Mouse (Mus musculus) naive thymus-derived CD4-positive, alpha-beta T cell, adult 2 months (primary cell): ENCODE data around the gene Hoxa3.

Experiments used
- DNase-seq: peaks from one replicate; pipeline ENCODE4 v3.0.0-alpha.2; 2011; ENCODE audit warnings: low read depth

Hoxa3 gene

DNA sequence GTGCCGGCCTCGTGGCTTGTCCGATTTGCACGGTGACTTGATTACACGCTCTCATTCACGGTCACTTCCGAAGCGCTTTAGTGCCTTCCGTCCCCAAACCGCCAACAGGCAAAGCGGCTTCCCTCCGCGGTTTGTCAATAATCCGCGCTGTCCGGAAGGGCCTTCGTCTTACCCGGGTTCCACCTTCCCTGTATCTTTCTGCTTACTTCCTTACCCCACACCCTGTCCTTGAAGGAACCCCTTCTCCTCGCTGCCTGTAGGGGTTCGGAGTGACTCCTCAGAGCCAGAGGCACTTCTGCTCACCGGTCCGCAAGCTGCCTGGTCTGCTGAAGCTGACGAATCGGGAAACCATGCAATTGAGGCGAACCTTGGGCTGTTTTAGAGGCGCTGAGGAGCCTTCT, 33.3 kb upstream of the Hoxa3 start:
- no peak for DNase-seq

DNA sequence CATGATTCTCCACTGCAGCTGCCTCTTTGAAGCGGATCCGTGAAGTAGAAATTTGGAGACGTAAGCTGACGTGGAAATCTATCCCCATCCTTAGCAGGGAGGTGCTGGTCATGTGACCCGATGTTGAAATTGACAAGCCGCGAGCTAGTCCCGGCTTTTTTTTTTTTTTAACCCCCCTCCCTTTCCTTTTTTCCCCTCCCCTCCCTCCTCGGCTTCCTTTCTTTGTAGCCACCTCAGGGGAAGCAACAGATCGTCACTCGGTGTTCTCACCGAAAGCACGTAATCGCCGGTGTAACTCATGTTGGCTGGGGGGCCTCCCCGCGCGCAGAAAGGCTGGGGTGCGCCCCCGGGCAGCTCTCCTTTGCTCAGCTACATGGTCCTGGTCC, 32.6 kb upstream of the Hoxa3 start, which contains the start of gene Hoxa11:
Hoxa11 (minus strand) TSS at position 54 of the 386 bp plus-strand sequence.
- DNase-seq = no peak

DNA sequence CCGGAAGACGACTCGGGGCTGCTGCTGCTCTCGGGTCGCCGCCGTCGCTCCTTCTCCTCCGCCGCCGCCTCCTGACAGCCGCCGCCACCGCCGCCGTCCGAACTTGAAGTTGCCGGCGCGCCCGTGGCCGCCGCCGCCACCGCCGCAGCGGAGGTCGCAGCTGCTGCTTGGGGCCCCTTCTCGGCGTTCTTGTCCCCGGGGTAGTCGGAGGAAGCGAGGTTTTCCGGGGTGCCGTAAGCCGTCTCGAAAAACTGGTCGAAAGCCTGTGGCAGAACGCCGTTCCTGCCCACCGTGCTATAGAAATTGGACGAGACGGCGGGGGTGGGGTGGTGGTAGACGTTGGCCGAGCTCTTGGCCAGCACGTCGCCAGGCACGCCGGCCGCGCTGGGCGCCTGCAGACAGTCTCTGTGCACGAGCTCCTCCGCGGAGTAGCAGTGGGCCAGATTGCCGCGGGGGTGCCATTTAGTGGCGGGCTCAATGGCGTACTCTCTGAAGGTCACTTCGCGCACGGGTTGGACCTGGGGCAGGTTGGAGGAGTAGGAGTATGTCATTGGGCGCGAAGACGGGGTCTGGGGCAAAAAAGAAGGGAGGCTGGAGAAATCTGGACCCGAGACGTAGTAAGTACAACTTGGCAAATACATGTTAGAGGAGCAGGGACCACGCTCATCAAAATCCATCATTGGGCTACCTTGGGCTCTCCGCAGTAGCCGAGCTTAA, 32.1 kb upstream of the Hoxa3 start:
- DNase-seq = no peak

DNA sequence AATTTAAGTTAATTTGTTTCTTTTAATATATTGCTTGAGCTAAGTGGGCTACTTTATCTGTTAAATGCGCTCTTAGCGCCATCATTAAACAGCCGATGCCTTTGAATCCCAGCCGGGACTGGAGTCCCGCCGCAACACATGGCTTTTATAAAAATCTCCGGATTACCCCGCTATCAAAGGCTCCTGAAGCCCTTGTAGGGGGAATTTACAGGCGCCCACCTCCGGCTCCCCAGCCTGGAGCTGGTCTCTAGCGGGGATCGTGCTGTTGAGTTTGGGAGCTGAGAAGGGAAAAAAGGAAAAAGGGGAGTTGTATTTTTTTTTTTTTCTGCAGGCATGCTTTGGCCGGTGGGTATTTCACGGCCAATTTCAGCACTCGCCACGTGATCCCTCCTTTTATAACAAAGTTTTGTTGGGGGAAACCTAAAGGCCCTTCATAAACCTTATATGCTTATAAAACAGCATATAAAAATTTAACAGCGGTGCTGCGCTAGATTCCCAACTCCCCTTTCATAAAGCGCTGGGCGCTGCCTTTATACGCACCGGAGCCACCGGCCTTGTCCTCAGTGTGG, 31.4 kb upstream of the Hoxa3 start:
- no peak for DNase-seq

DNA sequence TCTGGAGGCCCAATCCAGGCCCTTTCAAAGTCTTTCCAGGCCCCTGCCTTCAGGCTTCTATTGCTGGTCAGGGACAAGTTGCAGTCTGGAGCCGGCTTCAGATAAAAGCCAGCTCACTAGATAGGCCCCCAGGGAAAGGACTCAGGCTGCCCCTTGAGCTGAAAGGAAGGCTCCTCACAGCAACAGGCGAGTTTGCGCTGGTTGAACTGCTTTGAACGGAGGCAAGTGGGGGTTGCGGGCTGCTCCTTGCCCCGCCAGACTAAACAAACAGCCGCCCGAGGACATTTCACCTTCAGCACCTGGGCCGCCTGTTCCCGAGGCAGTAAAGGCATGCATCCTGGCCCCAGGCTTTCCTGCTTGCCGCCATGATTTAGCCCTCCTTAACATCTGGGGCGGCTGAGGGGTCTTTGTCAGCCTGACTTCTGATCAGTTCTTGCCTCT, 30.6 kb upstream of the Hoxa3 start:
- no peak for DNase-seq

DNA sequence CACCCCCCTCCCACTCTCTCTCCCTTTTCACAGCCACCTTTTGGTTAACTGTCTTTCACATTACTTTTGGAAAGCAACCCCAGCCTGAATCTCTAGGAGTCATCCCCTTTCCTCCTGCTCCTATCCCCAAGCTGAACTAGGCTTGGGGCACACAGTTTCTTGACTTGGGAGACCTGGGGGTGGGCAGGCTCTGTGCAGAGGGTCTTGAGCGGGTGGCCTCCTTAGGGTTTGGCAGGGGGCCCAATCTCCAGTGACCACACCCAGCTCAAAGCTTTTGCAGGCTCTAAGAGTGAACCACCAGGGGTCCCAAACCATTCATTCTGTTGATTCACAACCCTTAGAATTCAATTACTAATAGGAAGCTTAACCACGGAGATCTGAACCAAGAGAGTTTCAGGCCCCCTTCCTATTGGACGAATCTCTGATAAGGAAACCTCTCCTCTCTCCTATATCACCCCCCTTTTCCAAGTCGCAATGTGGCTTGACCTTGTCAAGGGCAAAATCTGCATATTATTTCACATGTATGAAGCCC, 29.7 kb upstream of the Hoxa3 start:
- DNase-seq = no peak

DNA sequence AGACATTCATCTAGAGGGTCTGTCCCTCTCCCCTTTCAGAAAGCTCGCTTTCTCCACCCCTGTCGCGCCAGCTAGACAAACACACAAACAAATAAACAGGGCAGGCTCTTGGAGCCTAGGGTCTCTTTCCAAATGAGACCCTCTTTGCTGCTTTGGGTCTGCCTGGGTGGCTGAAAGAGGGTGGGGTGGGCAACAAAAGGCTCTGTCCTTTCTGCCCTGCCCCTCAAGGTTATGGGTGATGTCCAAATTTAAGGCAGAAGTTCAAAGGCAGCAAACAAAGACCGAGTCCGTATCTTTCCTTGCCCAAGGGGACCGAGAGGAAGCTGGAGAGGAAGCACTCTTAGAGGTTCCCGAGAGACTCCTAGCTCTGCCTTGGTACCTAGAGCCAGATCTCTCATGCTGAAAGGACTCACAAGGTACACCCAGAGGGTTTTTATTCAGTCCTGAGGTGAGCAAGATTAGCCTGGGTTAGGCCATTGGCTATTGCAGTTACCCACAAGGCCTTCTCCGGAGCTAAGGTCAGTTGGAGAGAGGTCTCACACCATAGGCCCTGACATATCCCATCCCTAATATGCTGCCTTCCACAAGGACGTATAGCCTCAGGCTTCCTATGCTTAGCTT, 28.0 kb upstream of the Hoxa3 start:
- no peak for DNase-seq

DNA sequence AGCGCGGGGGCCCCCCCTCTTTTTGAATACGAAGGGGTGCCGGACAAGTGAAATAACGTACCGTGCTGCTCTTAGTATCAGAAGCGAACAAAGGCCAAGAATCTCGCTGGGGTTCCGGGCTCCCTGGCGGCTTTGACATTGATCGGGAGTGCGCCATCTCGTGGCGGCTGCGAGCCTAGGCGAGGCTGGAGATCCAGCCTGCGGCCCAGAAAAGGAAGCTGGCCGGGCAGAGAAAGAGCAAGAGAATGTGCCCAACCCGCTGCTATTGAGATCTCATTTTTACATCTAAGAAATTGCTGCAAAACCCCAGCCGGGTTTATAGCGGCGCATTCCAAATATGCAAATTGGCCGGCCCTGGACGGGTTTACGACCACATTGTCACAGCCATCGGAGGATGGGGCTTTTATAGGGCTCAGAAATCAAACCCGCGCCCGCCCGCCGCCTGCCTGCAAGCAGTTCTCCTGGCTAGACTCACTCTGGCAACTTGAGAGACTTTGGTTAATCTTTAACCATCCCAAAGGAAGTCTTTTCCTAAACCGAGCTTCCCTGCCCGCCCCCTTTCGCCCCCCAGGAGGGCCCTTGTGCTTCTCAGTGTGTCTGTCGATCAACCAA, 27.4 kb upstream of the Hoxa3 start, which contains the start of gene Hoxa10:
Hoxa10 (minus strand) TSS at position 466 of the 612 bp plus-strand sequence.
- peak; percentile 89 for DNase-seq

DNA sequence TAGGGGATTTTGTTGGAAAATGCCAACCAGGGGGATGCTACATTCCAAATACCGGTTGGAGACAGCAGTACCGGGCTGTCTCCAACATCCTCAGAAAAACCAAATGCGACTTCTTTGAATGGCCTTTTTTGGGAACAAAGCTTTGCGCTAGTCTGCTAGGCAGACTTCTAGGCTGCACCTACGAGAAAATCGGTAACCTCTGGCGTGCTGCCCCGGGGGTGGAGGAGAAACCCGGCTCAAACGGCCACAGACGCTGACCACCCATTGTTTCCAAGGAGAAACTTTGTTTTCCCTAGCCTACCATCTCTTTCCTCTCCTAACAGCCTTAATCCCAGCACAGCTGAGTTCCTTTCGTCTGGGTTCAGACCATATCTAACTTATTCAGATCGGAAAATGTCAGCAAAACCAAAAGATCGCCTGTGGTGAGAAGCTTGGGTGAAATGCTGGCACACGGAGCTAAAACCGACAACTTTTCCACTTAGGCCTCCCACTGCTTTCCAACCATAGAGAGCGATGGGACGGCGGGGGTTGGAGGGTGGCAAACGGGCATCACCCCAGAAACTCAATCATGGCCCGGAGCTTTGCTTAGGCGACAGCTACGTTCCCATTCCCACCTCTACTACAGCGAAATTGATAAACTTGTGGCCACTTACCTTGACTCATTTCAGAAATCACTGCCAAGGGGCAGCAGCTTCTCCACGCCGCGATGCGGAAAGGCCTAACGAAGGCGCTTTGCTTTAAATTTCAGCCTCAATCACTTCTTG, 26.7 kb upstream of the Hoxa3 start:
- no peak for DNase-seq

DNA sequence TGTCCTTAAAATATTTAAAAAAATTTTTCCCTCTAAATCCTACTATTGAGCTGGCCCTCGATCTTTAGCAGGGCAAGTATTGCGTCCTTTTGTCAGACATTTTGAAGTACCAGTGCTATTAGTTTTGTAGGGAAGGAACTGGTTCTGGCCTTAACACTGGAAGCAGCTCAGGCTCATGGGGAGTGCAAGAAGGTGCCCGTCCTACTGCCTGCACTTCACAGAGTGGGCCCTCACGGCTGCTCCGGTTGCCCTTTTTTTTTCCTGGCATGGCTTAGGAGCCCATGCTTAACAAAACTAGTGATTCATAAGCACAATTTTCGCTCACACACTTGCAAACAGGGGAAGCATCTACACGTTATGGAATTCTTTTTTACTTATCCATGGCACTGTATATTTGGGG, 25.8 kb upstream of the Hoxa3 start:
- no peak for DNase-seq

DNA sequence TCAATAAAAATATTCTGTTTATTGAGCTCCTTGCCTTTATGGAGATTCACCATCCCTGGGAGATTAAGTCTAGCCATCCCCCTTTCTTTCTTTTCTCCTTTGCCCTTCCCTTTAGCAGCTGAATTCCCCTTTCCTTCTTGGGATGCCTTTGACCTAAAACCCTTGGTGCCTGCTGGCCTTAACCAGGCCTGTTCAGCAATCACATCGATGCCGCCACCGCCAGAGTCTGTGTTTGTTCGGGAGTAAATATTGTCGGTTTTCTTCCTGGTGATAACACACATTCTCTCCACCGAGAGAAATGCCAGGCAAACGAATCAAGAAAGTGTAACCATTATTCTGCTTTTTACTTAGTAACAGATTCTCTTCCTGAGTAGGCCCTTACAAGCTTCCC, 25.0 kb upstream of the Hoxa3 start:
- DNase-seq = no peak

DNA sequence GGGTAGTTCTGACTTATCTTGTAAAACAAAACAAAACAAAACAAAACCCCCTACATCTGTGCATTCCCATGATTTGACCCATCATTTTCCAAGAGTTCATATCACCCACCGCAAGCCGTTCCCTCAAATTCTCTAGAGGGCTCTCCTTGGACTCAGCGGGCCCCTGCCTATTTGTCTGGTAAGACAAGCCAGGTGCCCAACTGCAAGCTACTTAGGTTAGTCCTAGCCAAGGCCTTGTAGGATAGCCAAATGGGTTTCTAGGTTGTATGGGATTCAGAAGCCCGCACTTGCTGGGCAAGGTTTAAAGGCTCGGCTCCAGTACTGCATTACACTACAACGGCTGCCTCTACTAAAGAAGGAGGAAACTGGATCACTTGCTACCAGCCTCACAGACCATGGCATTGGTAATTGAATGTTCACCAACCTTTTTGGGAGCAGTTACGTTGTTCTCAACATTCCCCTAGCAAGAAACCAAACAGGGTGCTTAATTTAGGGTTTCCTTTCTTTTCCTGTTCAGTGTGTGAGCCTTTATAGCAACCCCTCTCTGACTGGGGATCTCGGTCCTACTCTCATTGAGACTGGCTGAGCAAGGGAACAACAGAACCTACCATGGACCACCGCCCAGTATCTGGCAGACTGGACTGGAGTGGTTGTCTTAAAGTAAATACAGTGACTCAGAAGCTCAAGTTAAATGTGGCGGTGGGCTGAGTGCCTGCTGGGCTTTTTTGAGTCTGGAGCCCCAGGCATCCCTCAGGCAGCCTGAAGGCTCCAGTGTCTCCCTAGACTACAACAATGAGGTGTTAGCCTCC, 24.4 kb upstream of the Hoxa3 start:
- no peak for DNase-seq

DNA sequence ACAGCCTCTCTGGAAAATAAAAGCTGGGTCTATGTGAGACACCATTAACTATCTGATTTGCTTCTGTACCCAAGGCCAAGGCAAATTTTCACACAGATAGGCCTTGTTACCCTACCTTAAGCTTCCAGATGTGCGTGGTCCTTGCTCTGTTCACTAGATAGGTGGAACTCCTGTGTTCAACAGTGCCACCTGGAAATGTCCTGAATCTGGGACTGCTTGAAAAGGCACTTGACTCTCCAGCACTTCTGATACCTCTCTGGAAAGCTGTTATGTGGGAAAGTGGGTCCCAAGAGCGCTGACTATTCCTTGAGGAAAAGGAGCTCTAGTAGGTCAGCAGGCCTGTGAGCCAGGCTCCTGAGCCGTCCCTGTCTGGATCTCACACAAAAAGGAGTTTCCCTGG, 23.7 kb upstream of the Hoxa3 start:
- DNase-seq = no peak

DNA sequence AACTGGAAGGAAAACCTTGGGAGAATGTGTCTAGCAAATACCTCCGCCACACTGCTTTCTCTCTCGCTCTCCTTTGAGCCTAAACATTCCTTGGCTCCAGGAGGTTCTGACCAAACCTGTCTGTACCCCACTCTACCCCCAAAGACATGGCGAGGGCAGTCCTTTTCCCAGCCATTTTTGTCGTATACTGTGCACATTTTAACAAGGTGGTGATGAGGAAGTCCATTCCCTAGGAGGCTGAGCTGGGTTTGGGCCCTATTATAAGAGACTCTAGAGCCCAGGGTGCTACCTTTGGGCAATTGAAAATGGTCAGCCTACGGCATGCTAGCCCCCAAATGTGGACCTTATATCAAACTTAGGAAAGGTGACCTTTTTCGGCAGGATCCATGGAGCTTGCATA, 22.7 kb upstream of the Hoxa3 start:
- no peak for DNase-seq

DNA sequence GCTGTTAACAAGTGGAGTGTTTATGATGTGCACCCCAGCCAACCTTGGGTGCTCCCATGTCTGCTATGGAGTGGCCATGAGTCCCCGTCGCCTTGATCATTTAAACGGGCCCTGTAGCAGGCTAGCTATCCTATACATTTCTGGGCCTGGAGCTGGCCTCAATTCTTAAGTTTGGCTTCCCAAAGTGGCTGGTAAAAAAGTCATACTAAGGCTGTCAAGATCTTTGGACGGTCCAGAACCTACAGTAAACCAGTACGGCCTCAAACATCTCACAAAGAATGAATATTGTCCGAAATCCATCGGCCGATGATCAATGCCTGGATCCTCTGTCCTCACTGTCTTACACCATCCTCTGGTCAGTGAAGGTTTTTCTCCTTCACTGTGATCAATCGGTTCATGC, 22.1 kb upstream of the Hoxa3 start:
- DNase-seq = no peak

DNA sequence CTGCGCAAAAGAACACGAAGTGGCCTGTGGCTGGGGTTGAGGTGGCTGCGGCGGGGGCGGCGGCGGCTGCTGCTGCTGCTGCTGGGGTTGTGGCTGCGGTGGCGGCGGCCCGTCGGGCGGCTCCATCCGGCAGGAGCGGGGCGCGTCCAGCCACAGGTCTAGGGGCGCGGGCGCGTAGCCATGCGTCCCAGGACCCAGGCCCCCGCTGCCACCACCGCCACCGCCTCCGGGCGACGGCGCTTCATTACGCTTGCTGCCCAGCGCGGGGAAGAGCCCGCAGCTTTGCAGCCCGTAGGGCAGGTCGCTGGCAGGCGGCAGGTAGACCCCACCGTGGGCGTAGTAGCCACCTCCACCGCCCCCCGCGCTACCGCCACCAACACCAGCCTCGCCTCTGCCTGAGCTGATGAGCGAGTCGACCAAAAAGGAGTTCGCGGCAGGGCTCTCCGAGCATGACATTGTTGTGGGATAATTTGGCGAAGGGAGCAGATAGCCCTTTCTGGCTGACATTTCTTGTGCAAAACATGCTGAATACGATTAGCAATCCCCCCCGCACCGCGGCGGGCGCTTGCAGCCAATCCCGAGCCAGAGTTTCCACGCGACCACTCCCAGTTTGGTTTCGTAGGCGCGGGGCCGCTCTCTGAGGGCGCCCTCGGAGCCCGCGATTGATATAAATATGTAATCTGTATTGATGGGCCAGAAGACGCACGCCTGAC, 21.4 kb upstream of the Hoxa3 start:
- no peak for DNase-seq

DNA sequence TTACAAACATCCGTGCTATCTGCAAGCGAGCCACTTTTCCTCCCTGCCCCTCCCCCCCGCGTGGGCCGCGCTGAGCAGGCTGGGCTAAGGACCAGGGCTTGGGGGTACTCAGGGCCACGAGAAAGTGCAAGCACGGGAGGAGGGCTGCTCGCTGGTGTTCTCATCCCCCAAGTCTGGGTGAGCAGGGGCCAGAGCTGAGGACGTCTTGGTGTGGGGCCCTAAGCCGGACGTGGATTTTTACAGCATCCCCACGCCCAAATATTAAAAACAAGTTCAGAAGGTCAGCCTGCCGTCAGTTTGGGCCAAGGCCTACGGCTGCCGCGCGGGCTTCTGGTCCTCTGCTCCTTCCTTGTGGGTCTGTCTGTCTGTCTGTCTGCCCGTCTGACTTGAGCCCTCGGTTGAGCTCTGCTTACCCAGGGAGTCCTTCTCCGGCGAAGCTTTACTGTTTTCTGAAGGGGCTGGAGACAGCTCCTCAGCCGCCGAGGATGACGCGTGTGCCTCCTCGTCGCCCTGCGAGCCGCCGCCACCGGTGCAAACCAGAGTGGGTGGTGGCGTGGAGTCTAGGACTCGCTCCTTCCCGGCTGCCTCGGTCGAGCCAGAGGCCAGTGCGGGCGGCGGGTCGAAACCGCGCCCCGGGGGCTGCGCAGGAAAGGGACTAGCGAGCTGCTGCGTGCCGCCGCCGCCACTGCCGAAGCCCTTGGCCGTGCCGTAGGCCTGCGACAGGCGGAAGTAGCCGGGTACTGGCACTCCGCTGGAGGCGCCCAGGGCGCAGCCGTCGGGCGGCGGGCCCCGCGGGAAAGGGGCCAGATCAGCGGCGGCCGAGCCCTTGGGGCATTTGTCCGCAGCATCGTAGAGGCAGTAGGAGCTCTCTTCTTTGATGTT, 20.7 kb upstream of the Hoxa3 start:
- DNase-seq = no peak

DNA sequence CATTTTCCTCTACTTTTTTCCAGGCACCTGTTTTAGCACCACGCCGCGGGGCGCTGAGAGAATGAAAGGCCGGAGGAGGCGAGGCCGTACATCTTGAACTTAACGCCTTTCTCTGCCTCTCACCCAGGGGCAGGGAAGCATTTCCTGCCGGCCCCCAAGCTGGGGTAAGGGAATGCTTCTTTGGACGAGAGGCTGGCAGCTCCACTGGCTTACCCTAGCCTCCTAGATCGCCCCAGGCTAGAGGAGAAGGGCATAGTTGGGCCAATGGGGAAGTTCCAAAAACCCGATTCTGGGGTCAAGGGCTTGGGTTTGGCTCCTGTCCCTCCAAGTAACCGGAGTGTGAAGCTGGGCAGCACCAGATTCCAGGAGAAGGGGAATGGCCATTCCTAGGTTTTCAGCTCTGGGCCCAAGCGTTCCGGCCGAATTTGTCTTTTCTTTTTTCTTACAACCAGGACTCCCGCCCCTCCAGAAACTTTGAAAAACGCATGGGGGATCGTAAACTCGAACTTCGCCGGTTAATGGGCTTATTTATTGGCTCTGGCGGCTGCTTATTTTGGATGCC, 19.9 kb upstream of the Hoxa3 start:
- DNase-seq = no peak

DNA sequence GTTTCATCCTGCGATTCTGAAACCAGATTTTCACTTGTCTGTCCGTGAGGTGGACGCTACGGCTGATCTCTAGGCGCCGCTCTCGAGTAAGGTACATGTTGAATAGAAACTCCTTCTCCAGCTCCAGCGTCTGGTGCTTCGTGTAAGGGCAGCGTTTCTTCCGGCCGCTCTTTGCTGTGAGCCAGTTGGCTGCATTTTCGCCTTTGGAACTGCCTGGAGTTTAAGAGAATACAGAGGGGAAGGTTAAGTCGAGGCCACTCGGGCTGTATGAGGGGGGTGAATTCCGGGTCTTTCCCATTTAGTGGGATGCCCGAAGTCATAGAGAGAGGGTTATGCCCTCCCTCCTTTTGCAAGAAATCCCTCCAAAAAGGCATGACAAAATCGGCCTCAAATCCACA, 19.4 kb upstream of the Hoxa3 start:
- no peak for DNase-seq
